Mouse (Mus musculus) thymus, adult 2 months (tissue): ENCODE data around the gene Gm20388. TPM values are rescaled to one million over a fixed set of nuclear protein-coding genes. Genes with fewer than 3 reads are reported as not detected.

Source experiments
- DNase-seq: peaks from one replicate; pipeline ENCODE4 v3.0.0; 2021
- H3K27ac ChIP-seq: fragments of 200-500 bp; 2 replicates; pipeline ENCODE4 v1.5.1; 2012; ENCODE audit warnings: low read length, control low read depth; ENCODE audit not compliant: control insufficient read depth, insufficient read depth
- H3K27me3 ChIP-seq: fragments of 200-500 bp; 2 replicates; pipeline ENCODE4 v1.6.1; 2012; ENCODE audit warnings: mild to moderate bottlenecking, low read length, moderate library complexity, mixed read lengths; ENCODE audit not compliant: control insufficient read depth, insufficient read depth
- H3K36me3 ChIP-seq: fragments of 200-500 bp; 2 replicates; pipeline ENCODE4 v1.6.1; 2012; ENCODE audit warnings: mild to moderate bottlenecking, low read length, moderate library complexity; ENCODE audit not compliant: control insufficient read depth, insufficient read depth
- H3K4me1 ChIP-seq: fragments of 200-500 bp; replicated peaks from 2 replicates; pipeline ENCODE4 v1.6.1; 2012; ENCODE audit warnings: low read length; ENCODE audit not compliant: control insufficient read depth, insufficient read depth
- H3K4me3 ChIP-seq: fragments of 200-500 bp; 2 replicates; pipeline ENCODE4 v1.5.1; 2012; ENCODE audit warnings: mild to moderate bottlenecking, low read length, control low read depth, moderate library complexity; ENCODE audit not compliant: control insufficient read depth, insufficient read depth
- CTCF ChIP-seq: fragments of 200-500 bp; IDR thresholded peaks from 2 replicates; pipeline ENCODE4 v1.5.1; 2012; ENCODE audit warnings: mild to moderate bottlenecking, control low read depth, low read length, moderate library complexity, borderline replicate concordance; ENCODE audit not compliant: control insufficient read depth, poor library complexity, insufficient read depth; ENCODE audit errors: extremely low read depth
- POLR2A ChIP-seq: fragments of 200-500 bp; IDR thresholded peaks from 2 replicates; pipeline ENCODE4 v1.6.1; 2012; ENCODE audit warnings: mild to moderate bottlenecking, low read length, control low read depth, moderate library complexity; ENCODE audit not compliant: control insufficient read depth, poor library complexity, insufficient read depth; ENCODE audit errors: extremely low read depth
- WGBS: fragments of 180-500 bp; shearing (Covaris S2); methylation state at CpG from one replicate; pipeline ENCODE4 v1.1.7; 2018; 5-methylcytosine and 5-hydroxymethylcytosine counted together
- polyA plus RNA-seq: library from polyadenylated mRNA; depleted of rRNA; stranded (reverse); fragments of >200 nt; gene quantifications from 2 replicates; pipeline ENCODE4 v1.2.3, GENCODE M21; 2012

The Gm20388 gene
- polyA plus RNA-seq, 1 experiment, result 103 TPM

DNA sequence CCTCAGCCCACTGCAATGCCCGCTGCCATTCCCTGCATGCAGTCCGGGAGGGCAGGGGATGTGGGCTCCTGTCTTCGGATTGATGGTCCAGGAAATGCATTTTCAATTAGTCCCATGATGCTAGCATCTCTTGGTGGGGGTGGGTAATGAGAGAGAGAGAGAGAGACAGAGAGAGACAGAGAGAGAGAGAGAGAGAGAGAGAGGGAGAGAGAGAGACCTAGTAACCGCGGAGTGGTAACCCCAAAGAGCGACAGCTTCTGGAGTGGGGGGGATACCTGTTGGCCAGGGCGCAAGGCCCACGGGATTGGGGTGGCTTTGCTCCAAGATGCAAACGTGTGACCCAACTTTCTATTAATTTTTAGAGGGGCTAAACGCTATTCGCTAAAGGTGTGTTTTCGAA lies 1818.7 kb downstream of the Gm20388 start, which contains the start of gene Jph3:
TSS of gene Jph3 (plus strand) at position 301 of the 400 bp plus-strand sequence.
- TF ChIP-seq CTCF, result no peak
- TF ChIP-seq POLR2A, result no peak
- Histone ChIP-seq H3K36me3 (no peaks in the 10 kb centered on the region), H3K4me1 (no peaks in the 10 kb centered on the region), H3K4me3 (no peak within 1 kb of the TSS), H3K27ac (no peak within 1 kb of the TSS), H3K27me3 (no peaks in the 10 kb centered on the region; the same call in 1 of the 2 replicates)
- DNase-seq, result no peak
- 16% methylated on average over 12 of the region's 12 CpGs for WGBS

- TF ChIP-seq POLR2A (no peak), CTCF (no peak)
- H3K36me3 ChIP-seq, result no peaks in the 10 kb centered on the region
- no peaks in the 10 kb centered on the region for H3K4me1 ChIP-seq
- H3K27me3 ChIP-seq, result no peaks in the 10 kb centered on the region; the same call in 1 of the 2 replicates
- DNase-seq, result no peak
- WGBS, result 11% methylated on average over 54 of the region's 54 CpGs
- H3K27ac ChIP-seq, result no peak overlapping the region
- H3K4me3 ChIP-seq, result no peak overlapping the region
Observed at GRCm38 (mm10) chr8:121729754-121730153, 1819.1 kb downstream of the Gm20388 start.

GRCm38 (mm10) chr8:121730170-121730569 lies 1819.5 kb downstream of the Gm20388 start:
- H3K36me3 ChIP-seq, result no peaks in the 10 kb centered on the region
- 5% methylated on average over 55 of the region's 60 CpGs for WGBS
- no peak overlapping the region for H3K4me3 ChIP-seq
- H3K4me1 ChIP-seq, result no peaks in the 10 kb centered on the region
- H3K27me3 ChIP-seq, result no peaks in the 10 kb centered on the region; the same call in 1 of the 2 replicates
- DNase-seq, result no peak
- TF ChIP-seq POLR2A (no peak), CTCF (no peak)
- H3K27ac ChIP-seq, result no peak overlapping the region

GRCm38 (mm10) chr8:121730646-121731045 lies 1820.0 kb downstream of the Gm20388 start:
- 10% methylated on average over 37 of the region's 37 CpGs for WGBS
- DNase-seq, result no peak
- H3K4me1 ChIP-seq, result no peaks in the 10 kb centered on the region
- H3K36me3 ChIP-seq, result no peaks in the 10 kb centered on the region
- TF ChIP-seq POLR2A (no peak), CTCF (no peak)
- no peak overlapping the region for H3K4me3 ChIP-seq
- H3K27ac ChIP-seq, result no peak overlapping the region
- no peaks in the 10 kb centered on the region; the same call in 1 of the 2 replicates for H3K27me3 ChIP-seq

- Histone ChIP-seq H3K27me3 (no peaks in the 10 kb centered on the region; the same call in 1 of the 2 replicates), H3K36me3 (no peaks in the 10 kb centered on the region), H3K4me1 (no peaks in the 10 kb centered on the region), H3K27ac (no peak overlapping the region), H3K4me3 (no peak overlapping the region)
- DNase-seq, result no peak
- no peak for TF ChIP-seq POLR2A
- no peak for TF ChIP-seq CTCF
- WGBS, result 14% methylated on average over 11 of the region's 11 CpGs
Observed at GRCm38 (mm10) chr8:121731060-121731459, 1820.4 kb downstream of the Gm20388 start.

DNA sequence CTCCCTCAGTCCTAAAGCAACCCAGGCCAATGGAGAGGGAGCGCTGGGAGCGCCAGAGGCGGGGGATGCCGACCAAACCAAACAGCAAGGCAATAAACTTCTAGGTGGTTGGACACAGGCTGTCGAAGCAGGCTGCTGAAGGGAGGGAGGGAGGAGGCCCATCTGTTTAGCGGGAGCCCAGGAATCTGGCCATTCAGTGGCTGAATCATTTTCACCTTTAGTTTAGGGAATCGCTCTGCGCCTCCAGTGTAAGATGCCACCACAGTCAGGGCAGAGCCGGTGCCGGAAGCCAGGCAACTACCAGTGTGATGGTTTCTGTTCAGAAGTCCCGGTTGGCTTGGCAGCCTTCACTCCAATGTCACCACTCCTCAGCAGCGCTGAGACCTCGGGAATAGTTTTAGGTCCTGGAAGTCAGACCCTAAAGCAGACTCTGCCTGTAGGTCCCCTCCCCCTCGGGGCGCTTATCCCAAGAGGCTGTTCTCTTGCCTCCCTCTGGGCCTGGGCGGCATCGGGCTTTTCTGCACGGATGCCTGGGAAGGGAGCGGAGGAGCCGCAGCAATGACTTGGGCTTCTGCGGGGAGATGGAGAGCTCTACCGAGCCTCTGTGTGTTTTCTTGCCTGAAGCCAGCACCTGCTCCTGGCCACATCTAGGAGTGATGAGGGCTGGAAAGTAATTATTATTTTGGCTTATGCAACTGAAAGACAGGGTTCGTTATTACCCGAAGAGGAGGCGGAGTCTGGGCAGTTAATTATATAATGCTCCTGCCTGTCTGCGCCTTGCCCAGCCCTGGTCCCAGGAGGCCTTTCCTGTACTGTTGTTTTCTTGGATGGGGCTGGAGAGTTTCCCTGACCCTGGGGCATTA lies 1821.1 kb downstream of the Gm20388 start:
- Histone ChIP-seq H3K4me3 (no peak overlapping the region), H3K4me1 (no peaks in the 10 kb centered on the region), H3K27me3 (no peaks in the 10 kb centered on the region; the same call in 1 of the 2 replicates), H3K27ac (no peak overlapping the region), H3K36me3 (no peaks in the 10 kb centered on the region)
- 14% methylated on average over 26 of the region's 26 CpGs for WGBS
- no peak for DNase-seq
- no peak for TF ChIP-seq CTCF
- no peak for TF ChIP-seq POLR2A
